Mouse (Mus musculus) embryonic facial prominence, embryonic 14.5 days (tissue): ENCODE data around the gene Trim71. TPM values are rescaled to one million over a fixed set of nuclear protein-coding genes. Genes with fewer than 3 reads are reported as not detected.

Source experiments
- ATAC-seq: fragments of 200-750 bp; cut with Nextera tagmentation; 2 replicates; pipeline ENCODE4 v1.8.0; 2017; ENCODE audit warnings: low read depth, moderate number of reproducible peaks, moderate TSS enrichment
- DNase-seq: peaks from one replicate; pipeline ENCODE4 v3.0.0-alpha.2; 2015; ENCODE audit warnings: low spot score
- H3K27ac ChIP-seq: fragments of 300-500 bp; sonication (generic); replicated peaks from 2 replicates; pipeline ENCODE4 v1.5.1; 2014; ENCODE audit warnings: low read depth, mild to moderate bottlenecking, low read length, moderate library complexity
- H3K27me3 ChIP-seq: fragments of 300-500 bp; sonication (generic); replicated peaks from 2 replicates; pipeline ENCODE4 v1.6.1; 2014; ENCODE audit warnings: low read length; ENCODE audit not compliant: control insufficient read depth, insufficient read depth
- H3K36me3 ChIP-seq: fragments of 300-500 bp; sonication (generic); 2 replicates; pipeline ENCODE4 v1.6.1; 2014; ENCODE audit warnings: low read length, mixed read lengths; ENCODE audit not compliant: control insufficient read depth, insufficient read depth
- H3K4me1 ChIP-seq: fragments of 300-500 bp; sonication (generic); 2 replicates; pipeline ENCODE4 v1.6.1; 2014; ENCODE audit warnings: antibody characterized with exemption, low read length; ENCODE audit not compliant: control insufficient read depth, insufficient read depth
- H3K4me2 ChIP-seq: fragments of 300-500 bp; sonication (generic); 2 replicates; pipeline ENCODE4 v1.6.1; 2014; ENCODE audit warnings: low read depth, mild to moderate bottlenecking, low read length, moderate library complexity, mixed read lengths
- H3K4me3 ChIP-seq: fragments of 300-500 bp; sonication (generic); 2 replicates; pipeline ENCODE4 v1.5.1; 2014; ENCODE audit warnings: low read depth, mild to moderate bottlenecking, low read length
- H3K9ac ChIP-seq: fragments of 300-500 bp; sonication (generic); 2 replicates; pipeline ENCODE4 v1.6.1; 2014; ENCODE audit warnings: low read depth, mild to moderate bottlenecking, low read length, moderate library complexity, mixed read lengths
- H3K9me3 ChIP-seq: fragments of 300-500 bp; sonication (generic); 2 replicates; pipeline ENCODE4 v1.6.1; 2016; ENCODE audit warnings: low read length; ENCODE audit not compliant: control insufficient read depth
- WGBS: fragments of 180-500 bp; shearing (Covaris S2); extraction: QIAGEN DNeasy Blood & Tissue Kit; methylation state at CpG from one replicate; pipeline ENCODE4 v1.1.7; 2014; 5-methylcytosine and 5-hydroxymethylcytosine counted together
- polyA plus RNA-seq: library from polyadenylated mRNA; unstranded; fragments of >200 nt; fragmentation: Nextera tagmentation; extraction: Ambion mirVana; gene quantifications from 2 replicates; pipeline ENCODE4 v1.2.1, GENCODE M21; 2014

Gene Trim71
- polyA plus RNA-seq, 1 experiment from 2014 or later = 0.06 TPM

DNA sequence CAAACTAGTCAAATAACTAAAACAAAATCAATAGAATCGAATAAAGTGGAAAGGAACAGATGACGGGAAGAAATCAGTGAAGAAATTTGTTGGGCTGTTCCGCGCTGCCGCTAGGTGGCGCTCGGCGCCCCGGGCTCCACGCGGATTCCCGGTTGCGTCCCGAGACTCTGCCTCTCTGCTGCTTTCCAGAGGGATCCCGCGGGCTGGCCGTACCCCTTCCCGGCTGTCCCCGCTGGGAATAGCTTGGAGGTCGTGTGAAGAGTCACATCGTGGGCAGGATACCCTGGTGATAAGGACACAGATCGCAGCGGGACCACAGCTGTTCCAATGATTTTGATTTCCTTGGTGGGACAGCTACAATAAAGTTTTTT is 19.6 kb upstream of the Trim71 start:
- WGBS = under 1% methylated on average over 23 of the region's 23 CpGs
- Histone ChIP-seq H3K27ac (no peak overlapping the region), H3K9ac (peak overlapping the region; percentile 47), H3K36me3 (peaks cover 33% of the 10 kb centered on the region), H3K4me1 (no peaks in the 10 kb centered on the region), H3K4me3 (peak overlapping the region; percentile 33), H3K9me3 (no peaks in the 10 kb centered on the region), H3K4me2 (peak overlapping the region; percentile 59), H3K27me3 (no peaks in the 10 kb centered on the region)
- ATAC-seq = peak; percentile 48
- DNase-seq = peak; percentile 73

DNA sequence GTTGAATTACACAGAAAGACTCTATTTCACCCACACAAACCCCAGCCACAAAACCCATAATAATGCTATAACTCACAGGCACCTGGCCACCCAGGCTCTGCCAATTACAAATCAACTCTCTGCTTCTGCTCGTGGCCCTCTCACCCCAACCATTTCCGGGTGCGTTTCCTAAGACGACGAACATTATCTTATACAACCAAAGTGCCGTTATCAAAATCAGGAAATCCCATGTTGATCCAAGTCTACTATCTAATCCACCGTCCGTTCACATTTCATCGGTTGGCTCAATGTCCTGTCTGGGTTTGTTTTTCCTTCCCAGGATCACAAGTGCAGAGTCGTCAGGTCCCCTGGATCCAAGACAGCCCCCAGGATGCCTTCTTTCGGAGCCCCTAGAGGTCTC is 14.5 kb upstream of the Trim71 start:
- H3K36me3 ChIP-seq = no peaks in the 10 kb centered on the region
- no peaks in the 10 kb centered on the region for H3K27me3 ChIP-seq
- H3K4me3 ChIP-seq = no peak overlapping the region
- H3K9me3 ChIP-seq = no peaks in the 10 kb centered on the region
- no peak overlapping the region for H3K9ac ChIP-seq
- no peak overlapping the region for H3K27ac ChIP-seq
- DNase-seq = no peak
- ATAC-seq = no peak
- no peak overlapping the region for H3K4me2 ChIP-seq
- H3K4me1 ChIP-seq = no peaks in the 10 kb centered on the region
- WGBS = 64% methylated on average over 11 of the region's 11 CpGs

DNA sequence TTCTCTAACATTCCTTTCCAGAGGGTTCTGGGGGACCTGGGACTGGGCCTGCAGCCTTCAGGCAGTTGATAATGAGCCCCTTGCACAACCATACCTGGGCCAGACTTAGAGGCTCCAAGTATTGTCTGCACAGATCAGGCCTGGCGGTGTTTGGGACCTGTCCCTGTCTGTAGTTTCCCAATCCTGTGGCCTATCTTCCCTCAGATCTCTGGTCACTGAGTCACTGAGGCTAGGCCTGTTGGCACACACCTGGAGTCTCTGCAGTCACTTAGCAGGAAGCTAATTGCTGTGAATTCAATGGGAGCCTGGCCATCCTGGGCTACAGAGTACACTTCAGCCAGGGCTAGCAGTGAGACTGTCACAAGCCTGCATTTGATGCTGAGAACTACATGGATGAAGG is 11.8 kb upstream of the Trim71 start:
- no peak overlapping the region for H3K4me2 ChIP-seq
- WGBS = 76% methylated on average over 1 of the region's 1 CpGs
- H3K27me3 ChIP-seq = no peaks in the 10 kb centered on the region
- no peaks in the 10 kb centered on the region for H3K36me3 ChIP-seq
- H3K4me1 ChIP-seq = no peaks in the 10 kb centered on the region
- H3K9ac ChIP-seq = no peak overlapping the region
- DNase-seq (no peak), ATAC-seq (no peak)
- H3K9me3 ChIP-seq = no peaks in the 10 kb centered on the region
- no peak overlapping the region for H3K27ac ChIP-seq
- H3K4me3 ChIP-seq = no peak overlapping the region

DNA sequence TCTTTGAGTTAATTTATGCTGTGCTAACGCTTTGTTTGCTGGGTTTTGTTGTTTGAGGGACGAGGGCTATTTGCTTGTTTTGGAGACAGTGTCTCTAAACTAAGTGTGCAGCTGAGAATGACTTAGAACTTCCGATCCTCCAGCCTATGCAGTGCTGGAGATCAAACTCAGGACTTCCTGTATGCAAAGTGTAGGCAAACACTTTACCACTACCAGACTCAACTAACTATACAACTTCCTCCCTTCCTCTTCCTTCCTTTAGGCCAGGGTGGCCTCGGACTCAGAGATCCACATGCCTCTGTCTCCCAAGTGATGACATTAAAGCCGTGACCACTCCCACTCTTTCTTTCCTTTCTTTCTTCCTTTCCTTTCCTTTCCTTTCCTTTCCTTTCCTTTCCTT is 9.4 kb upstream of the Trim71 start:
- no peak overlapping the region for H3K9ac ChIP-seq
- H3K4me1 ChIP-seq = no peaks in the 10 kb centered on the region
- DNase-seq (no peak), ATAC-seq (no peak)
- H3K9me3 ChIP-seq = no peaks in the 10 kb centered on the region
- no peak overlapping the region for H3K4me3 ChIP-seq
- H3K27ac ChIP-seq = no peak overlapping the region
- H3K27me3 ChIP-seq = no peaks in the 10 kb centered on the region
- WGBS = 49% methylated on average over 5 of the region's 5 CpGs
- H3K4me2 ChIP-seq = no peak overlapping the region
- H3K36me3 ChIP-seq = no peaks in the 10 kb centered on the region

DNA sequence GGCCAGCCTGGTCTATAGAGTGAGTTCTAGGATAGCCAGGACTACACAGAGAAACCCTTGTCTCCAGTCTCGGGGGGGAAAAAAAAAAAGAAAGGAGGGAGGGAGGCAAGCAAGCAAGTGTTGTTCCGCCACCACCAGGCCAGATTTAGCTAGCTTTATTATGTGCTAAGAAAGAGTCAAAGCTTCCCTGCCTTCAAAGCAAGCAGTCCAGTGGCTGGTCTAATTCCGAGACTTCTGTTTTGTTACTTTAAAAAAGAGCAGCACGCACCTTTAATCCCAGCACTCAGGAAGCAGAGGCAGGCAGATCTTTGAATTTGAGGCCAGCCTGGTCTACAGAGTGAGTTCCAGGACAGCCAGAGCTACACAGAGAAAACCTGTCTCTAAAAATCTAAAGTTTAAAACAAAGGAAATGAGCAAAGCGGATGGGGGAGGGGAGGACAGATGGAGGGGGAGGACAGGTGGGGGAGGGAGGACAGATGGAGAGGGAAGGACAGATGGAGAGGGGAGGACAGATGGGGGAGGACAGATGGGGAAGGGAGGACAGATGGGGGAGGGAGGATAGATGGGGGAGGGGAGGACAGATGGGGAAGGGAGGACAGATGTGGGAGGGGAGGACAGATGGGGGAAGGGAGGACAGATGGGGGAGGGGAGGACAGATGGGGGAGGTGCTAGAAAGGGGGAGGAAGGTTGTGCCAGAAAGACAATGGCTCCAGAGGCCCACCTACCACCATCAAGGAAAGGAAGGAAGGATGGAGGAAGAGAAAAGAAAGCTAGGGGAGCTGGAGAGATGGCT is 4.7 kb upstream of the Trim71 start:
- no peak overlapping the region for H3K27ac ChIP-seq
- no peak for DNase-seq
- no peak overlapping the region for H3K4me3 ChIP-seq
- H3K4me1 ChIP-seq = peaks cover 3% of the 10 kb centered on the region; the same call in 1 of the 2 replicates
- WGBS = 87% methylated on average over 5 of the region's 5 CpGs
- no peak overlapping the region for H3K4me2 ChIP-seq
- H3K9me3 ChIP-seq = no peaks in the 10 kb centered on the region
- no peak overlapping the region for H3K9ac ChIP-seq
- ATAC-seq = no peak
- H3K36me3 ChIP-seq = no peaks in the 10 kb centered on the region
- peaks cover 9% of the 10 kb centered on the region; the same call in 1 of the 2 replicates for H3K27me3 ChIP-seq

DNA sequence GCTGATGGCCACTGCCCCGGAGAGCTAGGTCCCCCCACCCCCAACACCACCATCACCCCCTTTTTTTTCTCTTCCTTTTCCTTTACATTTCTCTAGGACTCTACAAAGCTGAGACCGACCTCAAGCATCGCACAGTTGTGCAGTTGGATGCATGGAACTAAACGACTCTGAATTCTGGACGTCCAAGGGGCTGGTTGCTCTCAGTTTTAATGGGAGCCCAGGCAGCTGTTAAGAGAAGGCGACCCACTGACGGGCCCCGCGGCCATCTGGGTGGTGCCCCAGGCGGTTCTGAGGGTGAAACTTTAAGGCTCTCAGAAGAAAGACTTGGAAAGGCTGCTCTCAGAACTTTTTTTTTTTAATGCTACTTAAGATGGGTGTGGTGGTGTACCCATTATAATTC is 498 bp upstream of the Trim71 start:
- H3K4me2 ChIP-seq = peak overlapping the region; percentile 95
- H3K27ac ChIP-seq = no peak overlapping the region
- peaks cover 50% of the 10 kb centered on the region for H3K27me3 ChIP-seq
- ATAC-seq = no peak
- H3K4me3 ChIP-seq = peak overlapping the region; percentile 59
- no peak overlapping the region for H3K9ac ChIP-seq
- H3K4me1 ChIP-seq = peaks cover 3% of the 10 kb centered on the region; the same call in 1 of the 2 replicates
- H3K36me3 ChIP-seq = no peaks in the 10 kb centered on the region
- no peaks in the 10 kb centered on the region for H3K9me3 ChIP-seq
- no peak for DNase-seq
- WGBS = 3% methylated on average over 10 of the region's 10 CpGs

DNA sequence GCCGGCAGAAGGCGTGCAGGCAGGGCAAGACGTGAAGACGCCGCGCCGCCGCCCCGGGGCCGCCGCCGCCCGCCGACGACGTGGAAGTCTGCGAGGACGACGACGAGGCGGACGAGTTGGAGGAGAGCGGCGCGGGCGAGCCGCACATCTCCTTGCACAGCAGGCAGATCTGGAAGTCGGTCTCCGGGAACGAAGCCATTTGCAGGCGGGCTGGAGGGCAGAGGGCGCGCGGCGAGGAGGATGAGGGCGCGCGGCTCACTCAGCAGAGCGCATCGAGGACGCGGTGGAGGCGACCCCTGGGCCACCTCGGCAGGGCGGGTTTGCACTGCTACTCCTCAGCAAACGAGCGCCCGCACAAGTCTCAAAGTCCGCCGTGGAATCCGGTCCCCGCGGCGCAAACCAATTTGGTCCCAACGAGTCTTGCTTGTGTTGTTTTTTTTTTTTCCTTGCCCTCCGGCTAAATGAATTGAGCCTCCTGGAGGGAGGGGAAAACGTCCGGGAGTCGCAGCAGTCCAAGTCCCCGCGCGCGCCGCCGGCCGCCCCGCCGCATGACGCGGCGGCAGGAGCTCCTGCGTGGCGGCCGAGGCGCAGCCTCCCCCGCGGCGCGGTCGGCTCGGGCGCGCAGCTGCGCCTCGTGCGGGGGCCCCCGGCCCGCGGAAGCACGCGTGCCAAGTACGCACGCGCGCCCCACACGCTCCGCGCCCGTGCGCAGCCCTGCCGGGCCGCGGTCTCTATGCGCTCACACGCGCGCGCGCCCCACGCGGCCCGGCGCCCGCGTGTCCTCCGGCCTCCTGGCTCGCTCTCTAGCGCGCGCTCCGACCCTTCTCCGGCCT is 1.0 kb downstream of the Trim71 start:
- H3K9me3 ChIP-seq = no peaks in the 10 kb centered on the region
- H3K27me3 ChIP-seq = peaks cover 64% of the 10 kb centered on the region
- peak overlapping the region; percentile 65 for H3K9ac ChIP-seq
- peak; percentile 15 for DNase-seq
- peaks cover 3% of the 10 kb centered on the region; the same call in 1 of the 2 replicates for H3K4me1 ChIP-seq
- peak overlapping the region; percentile 95 for H3K4me2 ChIP-seq
- H3K4me3 ChIP-seq = peak overlapping the region; percentile 59
- peak; percentile 42 for ATAC-seq
- under 1% methylated on average over 97 of the region's 122 CpGs for WGBS
- no peak overlapping the region; the same call in 1 of the 2 replicates for H3K27ac ChIP-seq
- no peaks in the 10 kb centered on the region for H3K36me3 ChIP-seq

DNA sequence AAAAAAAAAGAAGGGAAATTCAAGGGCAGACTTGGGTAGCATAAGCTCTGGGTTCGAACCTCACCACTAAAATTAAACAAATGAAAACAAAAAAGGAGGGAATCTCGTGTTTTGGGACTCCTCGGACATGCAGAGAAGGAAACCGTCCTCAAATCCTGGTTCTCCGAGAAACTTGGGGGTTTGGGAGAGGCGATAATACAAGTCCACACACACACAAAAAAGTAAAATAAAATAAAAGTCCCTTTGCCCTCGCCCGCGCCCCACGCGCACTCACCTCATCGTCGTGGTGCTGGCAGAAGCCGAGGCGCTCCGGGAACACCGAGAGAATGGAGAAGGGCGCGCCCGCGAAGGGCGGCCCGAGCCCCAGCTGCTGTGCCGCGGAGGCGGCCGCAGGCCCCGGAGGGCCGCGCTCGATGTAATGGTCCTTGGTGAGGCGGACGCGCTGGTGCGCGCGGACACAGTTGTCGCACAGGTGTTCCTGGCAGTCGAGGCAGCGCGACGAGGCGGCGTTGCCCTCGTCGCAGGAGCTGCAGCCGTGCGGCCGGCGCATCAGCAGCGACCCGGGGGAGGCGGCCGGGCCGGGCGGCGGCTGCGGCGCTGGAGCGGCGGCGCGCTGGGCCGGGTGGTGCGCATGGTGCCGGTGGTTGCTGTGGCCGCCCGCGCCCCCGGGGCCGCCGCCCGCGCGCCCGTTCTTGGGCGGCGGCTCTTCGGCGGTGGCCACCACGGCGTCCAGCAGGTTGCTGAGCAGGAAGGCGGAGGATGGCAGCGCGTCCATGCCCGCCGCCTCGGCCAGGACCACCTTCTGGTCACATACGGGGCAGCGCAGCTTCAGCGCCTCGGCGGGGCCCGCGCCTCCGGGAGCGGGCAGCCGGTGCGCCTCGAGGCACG is 1.9 kb downstream of the Trim71 start:
- peak overlapping the region; percentile 59 for H3K4me3 ChIP-seq
- no peak overlapping the region for H3K27ac ChIP-seq
- peak overlapping the region; percentile 95 for H3K4me2 ChIP-seq

More for the DNA sequence above, 1.9 kb downstream of the Trim71 start:
- no peak for ATAC-seq
- DNase-seq = no peak
- peak overlapping the region; percentile 65 for H3K9ac ChIP-seq
- peaks cover 3% of the 10 kb centered on the region; the same call in 1 of the 2 replicates for H3K4me1 ChIP-seq
- peaks cover 64% of the 10 kb centered on the region for H3K27me3 ChIP-seq
- H3K36me3 ChIP-seq = no peaks in the 10 kb centered on the region
- H3K9me3 ChIP-seq = no peaks in the 10 kb centered on the region
- WGBS = 1% methylated on average over 36 of the region's 101 CpGs
